Mouse (Mus musculus) layer of hippocampus, adult 8-10 months (tissue): ENCODE data around the gene Cldn15. TPM values are rescaled to one million over a fixed set of nuclear protein-coding genes. Genes with fewer than 3 reads are reported as not detected.
A peak's percentile ranks its signal among the peaks of the same experiment; 100 is the strongest.
"Not testable (repeated sequence)": the region's sequence is repeated elsewhere in the genome, so short reads cannot be mapped to it uniquely, and the experiment has no call there.

ENCODE experiments used
- DNase-seq, 2 experiments: peaks; one replicate each; pipeline ENCODE4 v3.0.0; 2022; ENCODE audit warnings: low spot score in 2 of 2
- total RNA-seq, 4 experiments: library from RNA; stranded (reverse); gene quantifications; 2 replicates each; pipeline ENCODE4 v1.2.4; 2022

The Cldn15 gene
- total RNA-seq: under 1 TPM in 2 of 4 experiments, not detected in 2; 0.27 to 0.33 TPM

- no peak for DNase-seq
Measured at GRCm38 (mm10) chr5:136966331-136966730, at the start of gene Cldn15. Gene Cldn15, plus strand, starts transcription at chr5:136966616.

DNA sequence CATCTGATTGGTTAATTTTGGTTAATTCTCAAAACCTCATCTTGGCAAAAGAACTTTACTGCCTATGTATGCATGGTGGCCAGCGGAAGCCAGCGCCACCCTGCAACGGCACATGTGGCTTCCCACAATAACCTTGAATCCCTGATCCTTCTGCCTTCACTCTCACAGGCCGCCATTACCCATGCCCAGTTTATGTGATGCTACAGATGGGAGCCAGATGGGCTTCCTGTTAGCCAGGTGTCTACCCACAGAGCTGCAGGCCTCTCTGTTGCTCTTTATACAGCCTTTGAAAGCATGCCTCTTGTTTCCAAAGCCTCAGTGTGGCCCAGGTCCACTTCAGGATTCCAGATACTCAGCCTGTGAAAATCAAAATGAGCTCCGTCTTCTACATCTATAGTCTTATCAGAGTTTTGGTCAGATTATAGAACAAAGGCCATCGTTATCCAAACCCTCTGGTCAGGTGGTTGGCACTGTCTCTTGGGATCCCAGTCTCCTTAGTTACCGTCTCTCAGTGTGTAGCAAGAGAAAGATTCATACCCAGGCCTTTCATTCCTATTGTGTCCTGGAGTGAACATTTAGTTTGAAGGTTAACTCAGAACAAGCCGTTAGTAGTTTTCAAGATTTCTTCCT lies 48.7 kb upstream of the Cldn15 start:
- no peak for DNase-seq

GRCm38 (mm10) chr5:136918655-136919472 lies 47.6 kb upstream of the Cldn15 start:
- DNase-seq: peak; percentile 79 to 85

DNA sequence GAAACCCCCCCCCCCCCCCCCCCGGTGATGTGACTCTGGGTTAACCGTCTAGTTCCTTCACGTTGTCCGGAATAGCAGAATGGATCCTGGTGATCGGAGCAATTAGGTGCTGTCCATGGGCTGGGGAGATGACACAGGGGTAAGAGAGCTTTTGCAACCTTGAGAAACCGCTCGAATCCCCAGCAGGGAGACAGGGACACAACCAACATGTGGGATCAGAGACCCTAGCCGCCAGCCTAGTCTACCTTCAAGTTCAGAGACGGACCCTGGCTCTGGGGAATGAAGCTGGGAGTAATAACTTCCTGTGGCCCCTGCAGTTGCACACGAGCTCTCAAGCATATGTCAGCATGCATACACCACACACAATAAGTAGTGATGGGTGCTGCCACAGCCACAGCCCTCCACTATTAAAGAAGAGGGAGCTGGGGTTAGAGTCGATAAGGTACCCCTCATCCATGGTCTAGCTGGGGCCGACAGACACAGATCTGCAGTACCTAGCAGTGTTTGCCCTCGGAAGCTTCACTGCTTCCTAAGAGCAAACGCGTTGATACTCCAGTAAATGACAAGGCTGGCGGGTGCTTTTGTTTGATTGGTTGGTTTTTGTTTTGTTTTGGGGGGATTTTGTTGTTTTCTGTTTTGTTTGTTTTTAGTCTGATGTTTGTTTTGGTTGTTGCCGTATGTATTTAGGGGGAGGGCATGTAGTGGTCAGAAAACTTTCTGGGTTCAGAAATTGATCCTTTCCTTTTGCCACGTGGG lies 46.7 kb upstream of the Cldn15 start:
- peak in 1 of 2 experiments; percentile 14 for DNase-seq

DNA sequence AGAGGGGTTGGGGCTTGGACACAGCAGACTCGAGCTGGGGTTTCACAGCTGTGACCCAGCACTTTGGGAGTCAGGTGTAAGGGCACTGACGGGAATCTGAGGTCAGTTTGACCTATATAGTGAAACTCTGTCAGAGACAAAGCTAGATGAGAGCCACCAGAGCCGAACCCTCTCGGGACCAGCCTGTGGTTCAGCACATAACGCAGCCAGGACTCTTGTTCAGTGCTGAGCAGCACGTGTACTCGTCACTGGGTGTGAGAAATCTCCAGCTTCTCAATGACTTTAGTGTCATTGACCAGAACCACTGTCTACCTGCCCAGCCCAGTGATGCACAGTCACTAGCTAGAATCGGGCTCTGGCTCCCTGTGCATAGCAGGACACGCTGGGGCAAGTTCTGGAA lies 43.6 kb upstream of the Cldn15 start:
- DNase-seq: no peak

- no peak for DNase-seq
Measured at GRCm38 (mm10) chr5:136923751-136924478, 42.5 kb upstream of the Cldn15 start.

DNA sequence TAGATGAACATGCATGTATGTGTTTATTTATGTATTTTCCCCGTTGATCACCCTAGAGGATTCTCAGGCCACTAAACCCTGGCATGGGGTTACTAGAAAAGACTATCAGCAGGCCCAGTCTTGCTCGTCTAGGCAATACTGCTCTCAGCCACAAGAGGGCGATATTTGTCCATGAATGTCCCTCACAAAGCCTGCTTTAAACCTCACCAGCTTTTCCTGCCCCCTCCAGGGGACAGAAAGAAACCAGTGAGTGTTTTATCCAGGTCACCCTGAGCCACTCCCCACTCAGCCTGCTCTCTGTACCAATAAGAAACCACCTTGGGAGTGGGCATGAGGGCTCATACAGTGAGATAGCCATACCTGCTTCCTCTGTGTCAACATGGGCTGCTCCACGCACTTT lies 37.3 kb upstream of the Cldn15 start:
- peak; percentile 65 to 86 for DNase-seq

DNA sequence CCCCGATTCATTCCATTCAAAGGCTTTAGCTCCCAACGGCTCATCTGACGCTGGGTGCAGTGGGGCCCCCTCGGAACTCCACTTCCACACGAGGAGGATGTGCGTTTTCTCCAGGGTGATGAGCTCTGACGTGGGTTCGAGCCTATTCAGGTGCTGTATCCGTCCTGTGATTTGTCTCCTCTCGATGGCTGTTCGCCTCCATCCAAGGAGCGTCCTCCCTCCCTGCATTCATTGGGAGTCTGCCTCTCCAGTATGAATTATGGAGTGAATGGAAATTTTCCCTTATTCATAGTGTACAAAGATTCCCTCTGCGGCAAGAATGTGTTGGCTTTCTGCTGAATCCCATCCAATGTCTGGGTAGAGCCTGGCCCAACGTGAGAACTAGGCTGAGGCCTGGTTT lies 34.5 kb upstream of the Cldn15 start:
- peak in 1 of 2 experiments; percentile 21 for DNase-seq

- DNase-seq: no peak
Measured at GRCm38 (mm10) chr5:136932956-136933355, 33.5 kb upstream of the Cldn15 start.

DNA sequence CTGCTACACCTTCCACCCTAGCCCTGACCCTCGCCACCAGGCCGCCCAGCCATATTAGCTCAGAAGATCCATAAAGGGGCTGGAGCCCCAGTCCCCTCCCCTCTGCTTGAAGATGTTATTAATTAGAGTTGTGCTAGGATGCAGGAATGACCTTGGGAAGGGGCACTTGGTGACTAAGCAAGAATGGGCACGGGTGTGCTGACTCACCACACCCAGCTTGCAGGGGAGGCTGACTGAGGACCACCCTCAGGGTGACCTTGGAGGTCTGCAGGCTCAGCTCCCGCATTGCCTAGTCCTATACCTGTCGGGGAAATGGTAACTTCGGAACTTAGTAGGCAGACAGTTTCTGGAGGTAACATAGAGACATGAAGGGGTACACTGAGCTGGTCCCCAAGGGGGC lies 32.5 kb upstream of the Cldn15 start:
- no peak for DNase-seq

- DNase-seq: no peak
Measured at GRCm38 (mm10) chr5:136935905-136936695, 30.3 kb upstream of the Cldn15 start.

DNA sequence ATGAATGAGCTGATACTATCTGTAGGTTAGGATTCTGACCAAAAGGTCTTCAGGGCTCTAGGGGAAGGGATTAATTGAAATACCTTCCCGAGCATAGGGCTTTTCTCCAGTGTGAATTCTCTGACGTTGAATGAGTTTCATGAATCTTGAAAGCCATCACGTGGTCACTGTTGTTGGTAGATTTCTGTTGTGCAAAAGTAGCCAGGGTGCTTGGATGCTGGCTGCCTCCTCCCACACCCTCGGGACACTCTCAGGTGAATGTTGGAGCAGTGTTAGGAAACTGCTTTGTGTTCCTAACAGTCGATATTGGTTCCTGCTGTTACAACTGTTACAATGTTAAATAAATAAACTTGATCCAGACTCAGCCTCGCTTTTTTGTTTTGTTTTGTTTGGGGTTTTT lies 29.7 kb upstream of the Cldn15 start:
- DNase-seq: no peak

DNA sequence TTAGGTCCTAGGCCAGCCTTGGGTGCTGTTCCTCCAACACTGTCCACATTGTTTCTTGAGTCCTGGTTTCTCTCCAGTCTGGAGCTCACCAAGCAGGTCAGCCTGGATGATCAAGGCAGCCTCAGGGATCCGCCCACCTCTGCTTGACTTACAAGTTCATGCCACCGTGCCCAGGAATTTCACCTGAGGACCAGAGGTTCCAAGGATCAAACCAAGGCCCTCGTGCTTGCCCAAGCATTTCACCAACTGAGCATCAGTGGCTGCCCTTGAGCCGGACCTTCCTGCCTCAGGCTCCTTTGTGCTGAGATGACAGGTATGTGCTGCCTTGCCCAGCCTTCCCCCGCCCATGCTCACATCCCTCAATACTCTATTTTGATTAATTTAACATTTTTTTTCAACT lies 28.8 kb upstream of the Cldn15 start:
- DNase-seq: no peak

GRCm38 (mm10) chr5:136939284-136939683 lies 27.1 kb upstream of the Cldn15 start:
- DNase-seq: no peak

DNA sequence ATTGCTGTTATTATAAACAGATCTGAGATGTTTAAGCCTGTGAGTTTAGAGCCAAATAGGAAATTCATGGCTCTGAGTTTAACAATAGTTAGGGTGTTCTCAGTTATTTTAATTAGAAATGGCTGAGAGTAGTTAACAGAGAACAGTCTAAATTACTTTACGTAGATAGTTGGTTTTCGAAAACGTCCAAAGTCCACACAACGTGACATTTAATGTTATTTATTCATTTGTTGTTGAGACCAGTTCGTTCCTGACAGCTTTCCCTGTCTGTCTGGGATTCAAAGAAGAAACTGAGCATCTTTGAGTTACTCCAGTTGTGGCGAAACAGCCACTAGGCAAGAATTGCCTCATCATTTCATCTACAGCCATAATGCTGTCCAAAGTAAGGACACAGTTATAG lies 26.4 kb upstream of the Cldn15 start:
- not testable (repeated sequence) for DNase-seq

DNA sequence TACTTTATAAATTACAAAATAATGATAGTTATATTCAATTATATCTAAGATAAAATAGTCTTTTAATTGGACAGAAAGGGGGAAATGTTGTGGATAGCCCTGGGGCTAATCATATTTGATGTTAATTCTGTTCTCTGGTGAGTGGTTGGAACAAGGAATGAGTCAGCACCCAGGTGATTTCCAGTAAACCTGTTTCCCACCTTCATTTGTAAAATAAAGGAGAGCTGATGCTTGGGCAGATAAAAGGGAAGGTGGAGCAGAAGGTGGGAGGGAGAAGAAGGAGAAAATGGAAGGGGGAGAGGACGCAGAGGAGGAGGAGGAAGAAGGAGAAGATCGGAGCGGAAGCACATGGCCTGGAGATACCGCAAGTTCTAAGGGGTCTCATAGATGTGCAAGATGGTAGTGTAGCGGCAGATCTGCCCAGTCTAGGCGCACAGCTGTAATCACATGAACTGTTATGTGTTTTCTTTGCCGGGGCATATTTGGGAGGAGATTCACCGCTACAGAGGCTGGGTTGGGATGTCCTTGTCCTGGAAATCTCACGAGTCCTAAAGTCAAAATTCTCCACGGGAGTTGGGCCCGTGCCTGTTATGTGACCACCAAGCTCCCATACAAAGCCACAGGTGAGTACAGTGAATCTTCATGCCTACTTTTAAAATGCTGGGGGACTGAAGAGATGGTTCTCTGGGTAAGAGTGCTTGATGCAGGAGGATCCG lies 25.4 kb upstream of the Cldn15 start:
- DNase-seq: no peak

- no peak for DNase-seq
Measured at GRCm38 (mm10) chr5:136942781-136943180, 23.6 kb upstream of the Cldn15 start.

DNA sequence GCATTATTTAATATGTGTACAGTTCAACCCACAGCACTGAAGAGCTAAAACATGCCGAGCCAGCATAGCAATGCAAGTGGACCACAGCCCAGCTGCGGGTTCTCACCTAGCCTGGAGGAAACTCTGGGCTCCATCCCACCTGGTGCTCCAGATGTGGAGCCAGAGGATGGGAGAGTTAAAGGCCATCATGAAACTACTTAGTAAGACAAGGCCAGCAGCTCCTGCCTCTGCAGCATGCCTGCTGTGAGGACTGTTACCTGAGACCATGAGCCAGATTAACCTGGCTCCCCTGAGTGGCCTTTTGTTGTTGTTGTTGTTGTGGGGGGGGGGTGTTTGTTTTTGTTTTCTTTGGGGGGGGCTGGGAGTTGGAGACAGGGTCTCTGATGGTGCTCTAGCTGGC lies 23.0 kb upstream of the Cldn15 start:
- DNase-seq: no peak

GRCm38 (mm10) chr5:136945084-136945483 lies 21.3 kb upstream of the Cldn15 start:
- DNase-seq: no peak

GRCm38 (mm10) chr5:136947874-136948273 lies 18.5 kb upstream of the Cldn15 start:
- no peak for DNase-seq
